Mouse (Mus musculus) adrenal gland, postnatal 10 days (tissue): ENCODE data around the gene Rala. TPM values are rescaled to one million over a fixed set of nuclear protein-coding genes. Genes with fewer than 3 reads are reported as not detected.
"Not testable (repeated sequence)": the region's sequence is repeated elsewhere in the genome, so short reads cannot be mapped to it uniquely, and the experiment has no call there.

Experiments
- DNase-seq: peaks from one replicate; pipeline ENCODE4 v3.0.0; 2021; ENCODE audit warnings: mixed read lengths
- long read RNA-seq, 2 experiments: library from polyadenylated mRNA; stranded (forward); transcript quantifications; one replicate each; pipeline ENCODE4 v2.0.0; 2021
- total RNA-seq, 2 experiments: library from RNA; stranded (reverse); gene quantifications; 2 replicates each; pipeline ENCODE4 v1.2.3; 2021

The Rala gene
- total RNA-seq, result 10 to 100 TPM; 60.0 to 65.6 TPM
- long read RNA-seq, experiment 1, transcript Rala-201 (5 exons, 2,688 nt), result major isoform, 117 of 136 reads
- long read RNA-seq, experiment 1, partial matches to known transcripts, result 14 of 136 reads
- long read RNA-seq, experiment 1, other reads (novel, unspliced or antisense), result 5 of 136 reads
- long read RNA-seq, experiment 2, transcript Rala-201 (5 exons, 2,688 nt), result major isoform, 63 of 76 reads
- long read RNA-seq, experiment 2, partial matches to known transcripts, result 11 of 76 reads
- long read RNA-seq, experiment 2, other reads (novel, unspliced or antisense), result 2 of 76 reads

GRCm38 (mm10) chr13:17944078-17944917 lies at the start of gene Rala:
Gene Rala (minus strand): TSS chr13:17944239.
- DNase-seq, result peak; percentile 98

GRCm38 (mm10) chr13:17993515-17993847 lies 49.4 kb upstream of the Rala start:
- no peak for DNase-seq

GRCm38 (mm10) chr13:17992697-17993514 lies 48.9 kb upstream of the Rala start, which contains the start of gene Yae1d1:
Gene Yae1d1 (minus strand): TSS chr13:17993349.
- peak; percentile 97 for DNase-seq

- no peak for DNase-seq
Measured at GRCm38 (mm10) chr13:17992009-17992408, 48.0 kb upstream of the Rala start.

GRCm38 (mm10) chr13:17983194-17983593 lies 39.2 kb upstream of the Rala start:
- peak; percentile 70 for DNase-seq

GRCm38 (mm10) chr13:17982634-17983033 lies 38.6 kb upstream of the Rala start:
- no peak for DNase-seq

GRCm38 (mm10) chr13:17976854-17977739 lies 33.1 kb upstream of the Rala start:
- DNase-seq, result no peak

GRCm38 (mm10) chr13:17975891-17976290 lies 31.9 kb upstream of the Rala start:
- peak; percentile 58 for DNase-seq

- no peak for DNase-seq
Measured at GRCm38 (mm10) chr13:17975457-17975856, 31.4 kb upstream of the Rala start.

GRCm38 (mm10) chr13:17974734-17975133 lies 30.7 kb upstream of the Rala start:
- DNase-seq, result no peak

GRCm38 (mm10) chr13:17960613-17961012 lies 16.6 kb upstream of the Rala start:
- DNase-seq, result no peak

- no peak for DNase-seq
Measured at GRCm38 (mm10) chr13:17954282-17954681, 10.2 kb upstream of the Rala start.

GRCm38 (mm10) chr13:17950581-17950980 lies 6.5 kb upstream of the Rala start:
- not testable (repeated sequence) for DNase-seq

- no peak for DNase-seq
Measured at GRCm38 (mm10) chr13:17949555-17949954, 5.5 kb upstream of the Rala start.

- peak; percentile 33 for DNase-seq
Measured at GRCm38 (mm10) chr13:17943306-17944077, 547 bp downstream of the Rala start.

GRCm38 (mm10) chr13:17942338-17942737 lies 1.7 kb downstream of the Rala start:
- peak; percentile 11 for DNase-seq

GRCm38 (mm10) chr13:17907309-17907708 lies 36.7 kb downstream of the Rala start:
- no peak for DNase-seq

GRCm38 (mm10) chr13:17901474-17901873 lies 42.6 kb downstream of the Rala start:
- DNase-seq, result no peak

GRCm38 (mm10) chr13:17900641-17901040 lies 43.4 kb downstream of the Rala start:
- DNase-seq, result no peak

- DNase-seq, result no peak
Measured at GRCm38 (mm10) chr13:17897040-17897439, 47.0 kb downstream of the Rala start.

- DNase-seq, result no peak
Measured at GRCm38 (mm10) chr13:17891545-17891944, 52.5 kb downstream of the Rala start.
